Mouse (Mus musculus) G1E-ER4 (cell line): ENCODE data around the gene Gm20388. TPM values are rescaled to one million over a fixed set of nuclear protein-coding genes. Genes with fewer than 3 reads are reported as not detected.

ENCODE experiments used
- GATA1 ChIP-seq: IDR thresholded peaks from one replicate; pipeline ENCODE4 v1.8.0; 2012; ENCODE audit warnings: low read length, inconsistent platforms
- polyA plus RNA-seq: library from polyadenylated mRNA; stranded (reverse); fragments of >175 nt; gene quantifications from 2 replicates; pipeline ENCODE4 v1.2.3, GENCODE M21; 2012

Gene Gm20388
- polyA plus RNA-seq, 1 experiment = not detected

DNA sequence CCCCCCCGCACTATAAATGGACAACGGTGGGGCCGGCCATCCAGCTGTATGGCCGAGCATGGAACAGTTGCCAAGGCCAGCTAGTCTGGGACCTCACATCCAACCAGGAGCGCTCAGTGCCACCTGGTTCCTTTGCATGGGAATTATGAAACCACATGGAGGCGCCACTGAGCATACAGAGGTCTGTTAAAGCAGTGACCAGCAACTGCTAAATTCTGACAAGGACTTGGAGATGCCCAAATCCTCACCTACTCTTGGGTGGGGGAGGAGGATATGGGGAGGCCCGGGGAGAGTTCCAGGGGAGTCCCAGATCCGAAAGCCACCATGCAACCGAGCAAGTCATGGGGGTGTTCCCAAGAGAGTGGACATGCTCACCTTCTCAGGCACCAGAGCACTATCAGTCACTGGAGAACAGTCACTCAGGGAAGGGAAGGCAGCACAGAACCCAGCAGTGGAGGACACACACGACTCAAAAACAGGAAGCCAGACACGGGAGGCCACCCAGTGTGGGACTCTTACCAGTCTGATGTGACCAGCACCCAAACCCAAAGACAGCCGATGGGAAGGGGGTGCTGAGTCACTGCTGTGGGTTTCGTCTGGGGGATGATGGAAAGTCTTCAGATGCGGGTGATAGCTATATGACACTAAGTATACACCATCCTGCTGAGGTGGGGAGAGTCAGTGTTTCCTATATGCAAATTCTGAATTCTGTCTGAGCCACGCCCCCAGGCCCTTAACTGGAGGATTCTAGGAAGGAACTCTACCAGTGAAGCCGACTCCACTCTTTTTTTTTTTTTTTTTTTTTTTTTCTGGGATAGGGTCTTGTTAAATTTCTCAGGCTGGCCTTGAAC is 422.0 kb downstream of the Gm20388 start:
- TF ChIP-seq GATA1 = no peak

DNA sequence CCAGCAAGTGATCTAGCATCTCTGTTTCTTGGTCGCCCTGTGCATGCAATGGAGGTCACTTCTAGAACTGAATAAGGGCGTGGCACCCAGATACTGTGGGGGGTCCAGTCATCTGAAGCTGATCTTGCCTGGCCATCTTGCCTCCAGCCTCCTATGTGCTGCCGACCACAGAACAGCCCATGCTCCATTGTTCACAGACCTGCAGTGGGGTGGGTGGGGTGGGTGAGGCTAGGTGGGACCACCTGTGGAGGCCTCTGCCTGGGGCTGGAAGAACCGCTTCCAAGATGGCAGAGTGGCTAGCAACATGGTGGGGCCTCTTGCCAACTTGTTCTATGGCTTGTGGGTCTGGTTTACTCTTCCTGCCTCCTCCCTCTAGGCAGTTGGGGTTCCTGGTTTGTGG is 423.0 kb downstream of the Gm20388 start:
- TF ChIP-seq GATA1 = no peak

DNA sequence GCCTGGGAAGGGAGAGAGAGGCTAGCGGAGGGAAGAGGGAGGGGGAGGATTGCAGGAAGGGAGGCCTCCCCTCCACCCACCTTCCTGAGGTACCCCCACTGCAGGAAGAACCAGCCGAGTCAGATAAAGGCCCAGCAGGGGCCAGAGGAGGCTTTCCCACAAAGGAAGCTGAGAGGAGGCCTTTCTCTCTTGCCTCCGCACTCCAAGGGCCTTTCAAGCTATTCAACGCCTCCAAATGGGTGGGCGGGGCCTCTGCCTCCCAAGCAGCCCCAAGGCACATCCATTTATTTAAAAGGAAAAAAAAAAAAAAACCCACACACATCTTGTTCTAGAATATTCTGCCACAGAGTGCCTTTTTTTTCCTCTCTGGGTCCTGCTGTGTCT is 424.2 kb downstream of the Gm20388 start:
- no peak for TF ChIP-seq GATA1

GRCm38 (mm10) chr8:120335262-120336086 is 424.8 kb downstream of the Gm20388 start:
- no peak for TF ChIP-seq GATA1

DNA sequence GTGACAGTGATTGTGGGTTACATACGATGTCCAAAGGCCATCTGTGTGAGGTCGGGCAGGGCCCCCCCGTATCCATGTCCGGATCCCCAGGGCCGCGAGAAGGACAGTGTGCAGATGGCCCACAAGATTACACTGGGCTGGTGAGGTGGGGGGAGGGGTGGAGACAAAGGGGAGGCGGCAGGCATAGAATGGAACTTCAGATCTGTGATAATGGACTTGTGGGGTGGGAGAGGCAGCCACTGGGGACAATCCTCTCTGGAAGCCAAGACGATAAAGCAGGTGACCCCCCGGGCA is 425.4 kb downstream of the Gm20388 start:
- no peak for TF ChIP-seq GATA1

DNA sequence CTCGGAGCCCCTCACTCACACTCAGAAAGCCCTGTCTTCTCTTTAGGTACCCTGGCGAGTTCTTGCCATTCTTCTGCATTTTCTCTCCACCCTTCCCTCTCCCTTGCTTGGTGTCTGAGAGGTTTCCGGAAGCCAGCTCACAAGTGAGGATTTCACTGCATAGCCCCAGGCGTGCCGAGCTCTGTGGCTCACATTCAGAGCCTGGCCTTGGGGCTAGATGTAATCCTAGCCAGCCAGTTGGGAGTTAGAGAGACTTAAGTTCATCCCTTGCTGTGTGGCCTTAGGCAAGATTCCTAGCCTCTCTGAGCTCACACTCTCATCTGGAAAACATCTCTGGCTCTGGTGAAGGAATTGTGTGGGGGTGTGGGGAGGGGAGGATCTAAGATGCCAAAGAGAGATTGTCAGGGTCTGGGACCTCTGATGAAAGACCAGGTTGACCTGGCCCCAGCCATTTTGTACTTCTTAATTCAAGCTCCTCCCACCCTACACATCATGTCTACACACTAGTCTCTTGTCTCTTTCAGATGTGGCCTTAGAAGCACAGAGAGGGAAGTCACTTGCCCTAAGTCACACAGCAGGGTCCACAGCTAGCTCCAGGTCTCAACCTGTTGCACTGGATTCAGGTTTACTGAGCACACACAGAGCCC is 426.4 kb downstream of the Gm20388 start:
- no peak for TF ChIP-seq GATA1

DNA sequence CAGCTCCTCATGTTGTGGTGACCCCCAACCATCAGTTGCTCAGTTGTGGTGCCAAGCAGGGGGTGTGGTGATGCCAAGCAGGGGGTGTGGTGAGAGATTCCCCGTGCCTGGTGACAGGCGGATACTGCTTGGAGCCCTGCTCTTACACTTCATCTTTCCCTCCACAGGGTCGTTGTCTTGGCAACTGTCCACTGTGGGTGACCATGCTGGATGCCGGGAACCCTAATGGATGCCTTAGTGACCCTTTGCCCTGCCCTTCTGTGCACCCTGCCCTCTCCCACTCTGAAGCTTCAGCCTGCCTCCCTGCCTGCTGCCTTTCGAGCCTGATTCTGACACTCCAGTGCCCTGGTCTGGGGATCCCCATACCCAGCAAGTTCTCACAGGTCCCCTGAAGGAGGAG is 427.0 kb downstream of the Gm20388 start:
- no peak for TF ChIP-seq GATA1

DNA sequence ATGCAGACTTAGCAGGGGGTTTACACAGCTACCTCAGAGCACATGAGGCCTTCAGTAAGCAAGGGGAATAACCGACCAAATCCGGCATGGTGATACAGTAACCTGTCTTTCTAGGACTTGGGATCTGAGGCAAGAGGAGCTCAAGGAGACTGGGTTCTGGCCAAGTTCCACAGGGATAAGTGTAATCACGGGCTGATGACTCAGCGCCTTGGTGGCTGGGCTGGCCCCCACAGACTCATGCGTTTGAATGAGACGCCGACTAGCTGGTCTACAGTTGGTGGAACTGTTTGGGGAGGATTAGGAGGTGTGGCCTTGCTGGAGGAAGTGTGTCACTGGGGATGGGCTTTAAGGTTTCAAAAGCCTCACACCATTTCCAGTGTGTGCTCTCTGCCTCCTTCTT is 428.0 kb downstream of the Gm20388 start:
- no peak for TF ChIP-seq GATA1

DNA sequence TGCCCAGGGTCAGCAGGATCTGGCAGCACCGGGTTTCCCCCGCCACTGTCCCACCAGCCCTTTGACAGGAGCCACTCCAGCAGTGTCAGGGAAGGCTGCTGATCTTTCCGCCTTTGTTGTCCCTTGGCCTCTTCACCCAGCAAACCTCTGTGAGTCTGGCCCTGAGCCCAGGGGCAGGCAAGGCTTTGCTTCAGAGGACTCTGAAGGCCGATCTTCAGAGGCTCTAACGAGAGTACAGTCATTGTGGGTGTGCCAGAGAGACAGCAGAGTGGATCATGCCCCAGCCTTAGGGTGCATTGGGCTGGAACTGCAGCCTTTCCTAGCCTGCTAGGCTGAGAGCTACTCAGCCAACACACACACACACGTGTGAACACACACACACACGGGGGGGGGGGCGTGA is 429.1 kb downstream of the Gm20388 start:
- no peak for TF ChIP-seq GATA1

DNA sequence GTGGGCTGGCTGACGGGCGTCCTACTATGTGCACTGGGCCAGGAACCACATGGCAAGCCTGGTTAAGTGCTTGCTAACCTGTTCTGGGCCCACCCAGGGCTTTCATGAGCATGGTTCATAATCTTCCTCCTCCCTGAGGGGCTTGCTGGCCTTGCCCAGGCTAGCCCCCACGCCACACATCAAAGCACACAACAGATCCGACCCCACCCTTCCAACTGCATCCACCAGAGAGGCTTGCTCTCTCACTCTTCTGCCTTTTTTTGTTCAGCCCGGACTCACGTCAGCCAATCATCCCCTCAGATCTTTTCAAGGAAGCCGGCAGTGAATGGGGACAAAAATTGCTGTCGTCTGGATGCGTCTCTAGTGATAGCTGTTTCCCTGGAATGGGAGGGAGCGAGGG is 430.5 kb downstream of the Gm20388 start:
- no peak for TF ChIP-seq GATA1

DNA sequence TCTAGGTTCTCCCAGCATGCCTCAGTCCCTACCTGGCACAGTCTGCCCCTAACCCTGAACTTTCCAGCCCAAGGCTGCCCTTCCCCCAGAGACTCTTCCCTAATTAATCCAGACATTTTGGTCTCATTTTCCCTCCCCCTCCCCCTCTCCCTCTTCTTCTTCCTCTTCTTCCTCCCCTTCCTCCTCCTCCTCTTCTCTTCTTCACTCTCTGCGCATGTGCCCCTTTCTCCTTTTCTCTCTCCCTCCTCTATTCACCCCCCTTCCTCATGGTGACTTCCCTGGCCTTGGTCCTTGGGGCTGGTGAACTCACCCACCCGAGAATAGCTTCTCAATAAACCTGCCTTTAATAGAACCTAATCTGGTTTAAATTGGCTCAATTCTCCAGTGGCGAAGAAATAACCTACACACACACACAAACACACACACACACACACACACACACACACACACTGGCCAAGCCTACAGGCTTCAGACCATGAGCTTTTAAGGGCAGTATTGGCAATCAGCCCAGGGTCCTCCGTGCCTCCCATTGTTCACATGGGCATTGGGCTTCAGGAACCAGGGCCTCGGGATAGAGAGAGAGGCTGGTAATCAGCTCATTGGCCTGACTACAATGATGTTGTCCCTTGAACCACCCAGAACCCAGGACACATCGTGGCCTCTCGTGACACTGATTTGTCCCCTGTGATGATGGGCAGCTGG is 432.4 kb downstream of the Gm20388 start:
- no peak for TF ChIP-seq GATA1

DNA sequence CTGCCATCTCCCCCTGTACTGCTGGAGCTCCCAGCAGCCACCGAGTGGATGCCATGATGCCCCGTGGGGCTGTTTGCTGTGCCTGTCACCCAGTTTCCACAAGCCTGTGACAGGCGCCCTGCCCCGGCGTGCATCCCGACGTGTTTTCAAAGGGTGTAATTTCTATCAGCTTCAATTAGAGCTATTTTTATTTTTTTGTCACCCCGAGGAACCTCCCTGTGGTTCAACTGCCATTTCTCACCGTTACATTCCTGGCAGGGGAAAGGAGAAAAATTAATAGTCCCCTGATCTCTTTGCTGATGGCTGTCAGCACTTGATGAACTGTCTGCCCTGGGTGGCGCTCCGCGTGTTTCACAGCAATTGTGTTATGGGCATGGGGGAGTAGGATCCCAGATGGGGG is 432.9 kb downstream of the Gm20388 start:
- TF ChIP-seq GATA1 = no peak

DNA sequence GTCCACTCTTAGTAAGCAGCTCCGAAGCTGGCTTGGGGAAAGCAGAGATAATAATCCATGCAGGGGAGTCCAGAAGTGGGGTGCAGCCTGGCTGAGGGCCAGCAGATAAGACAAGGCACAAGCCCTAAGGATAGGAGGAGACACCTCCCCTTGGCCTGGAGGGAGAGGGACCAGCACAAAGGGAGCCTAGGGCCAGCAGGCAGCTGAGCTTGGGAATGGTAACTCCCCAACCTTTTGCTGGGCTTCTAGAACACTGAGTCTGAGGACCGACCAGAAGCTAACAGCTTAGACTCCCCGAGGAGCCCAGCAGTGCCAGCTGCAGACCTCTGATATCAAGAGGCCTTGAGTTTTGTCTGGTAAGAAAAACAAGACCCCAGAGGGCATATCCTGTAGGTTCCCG is 433.5 kb downstream of the Gm20388 start:
- TF ChIP-seq GATA1 = no peak

DNA sequence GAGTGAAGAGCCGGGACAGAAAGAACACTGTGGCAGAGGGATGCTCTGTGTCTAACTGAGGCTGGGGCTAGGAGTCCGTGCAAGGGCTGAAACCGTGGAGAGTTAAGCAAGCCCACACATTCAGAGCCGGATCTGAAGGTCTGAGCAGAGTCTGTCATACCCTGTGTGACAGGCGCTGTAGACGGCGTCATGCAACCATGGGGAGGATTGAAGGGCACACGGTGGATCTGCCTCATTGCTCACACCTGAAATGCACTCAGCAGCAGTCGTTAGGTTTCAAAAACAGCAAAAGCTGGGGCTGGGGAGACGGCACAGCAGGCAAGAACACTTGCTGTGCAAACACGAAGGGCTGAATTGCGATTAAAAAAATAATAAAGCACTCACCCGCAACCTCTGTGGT is 433.9 kb downstream of the Gm20388 start:
- TF ChIP-seq GATA1 = no peak

GRCm38 (mm10) chr8:120347734-120348341 is 437.2 kb downstream of the Gm20388 start:
- TF ChIP-seq GATA1 = no peak

DNA sequence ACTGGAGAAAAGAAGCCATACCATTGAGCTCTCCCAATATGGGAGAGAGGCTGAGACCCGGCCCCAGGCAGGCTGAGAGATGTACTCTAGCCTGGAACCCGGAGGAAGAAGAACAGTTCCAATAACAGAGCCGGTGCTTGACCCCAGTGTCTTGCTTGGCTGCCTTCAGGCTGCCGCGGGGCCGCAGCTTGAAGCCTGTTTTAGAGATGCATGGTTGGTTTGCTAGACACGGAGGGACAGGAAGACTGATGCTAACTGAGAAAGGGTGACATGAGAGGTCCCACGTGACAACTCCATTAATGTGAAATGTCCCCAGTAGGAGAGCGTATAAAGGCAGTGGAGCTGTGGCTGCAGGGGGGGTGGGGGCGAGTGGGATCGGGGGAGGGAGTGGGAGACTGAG is 438.3 kb downstream of the Gm20388 start:
- TF ChIP-seq GATA1 = no peak
